Mouse (Mus musculus) liver, adult (tissue): Measurements from ENCODE around the gene C330007P06Rik.

Experiments used
- GATA4 ChIP-seq: IDR thresholded peaks from 2 replicates; pipeline ENCODE4 v1.6.1; 2014; ENCODE audit warnings: mild to moderate bottlenecking, low read length; ENCODE audit not compliant: insufficient replicate concordance

Gene C330007P06Rik

DNA sequence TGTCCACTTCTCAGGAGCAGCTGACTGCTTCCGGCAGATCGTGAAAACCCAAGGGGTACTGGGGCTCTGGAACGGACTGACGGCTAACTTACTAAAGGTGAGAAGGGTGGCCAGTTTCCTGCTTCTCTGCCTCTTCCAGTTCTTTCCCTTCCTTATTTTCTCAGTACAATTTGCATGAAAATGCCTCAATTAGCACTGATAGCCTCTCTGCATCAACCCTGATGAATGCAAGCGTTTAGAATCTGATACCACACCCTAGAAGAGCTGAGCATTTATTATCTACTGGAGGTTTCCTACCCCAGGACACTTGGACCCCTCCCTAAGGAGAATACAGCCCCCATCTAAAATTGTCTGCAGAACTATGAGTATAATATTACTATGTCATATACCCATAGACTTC lies 98.4 kb downstream of the C330007P06Rik start:
- no peak for TF ChIP-seq GATA4
